Mouse (Mus musculus) ES-CJ7 (cell line): Measurements from ENCODE around the gene Adgra1.

Experiments used
- DNase-seq: peaks from one replicate; pipeline ENCODE4 v3.0.0; 2011; ENCODE audit warnings: low read depth, low spot score

Gene Adgra1

GRCm38 (mm10) chr7:139834036-139834435 lies at the start of gene Adgra1:
TSS of gene Adgra1 (plus strand) at chr7:139834174.
- peak; percentile 61 for DNase-seq

- DNase-seq = no peak
Measured at GRCm38 (mm10) chr7:139787382-139787781, 46.6 kb upstream of the Adgra1 start.

- DNase-seq = no peak
Measured at GRCm38 (mm10) chr7:139788927-139789326, 45.0 kb upstream of the Adgra1 start.

- no peak for DNase-seq
Measured at GRCm38 (mm10) chr7:139789718-139790117, 44.3 kb upstream of the Adgra1 start.

GRCm38 (mm10) chr7:139791601-139792000 lies 42.4 kb upstream of the Adgra1 start:
- DNase-seq = no peak

DNA sequence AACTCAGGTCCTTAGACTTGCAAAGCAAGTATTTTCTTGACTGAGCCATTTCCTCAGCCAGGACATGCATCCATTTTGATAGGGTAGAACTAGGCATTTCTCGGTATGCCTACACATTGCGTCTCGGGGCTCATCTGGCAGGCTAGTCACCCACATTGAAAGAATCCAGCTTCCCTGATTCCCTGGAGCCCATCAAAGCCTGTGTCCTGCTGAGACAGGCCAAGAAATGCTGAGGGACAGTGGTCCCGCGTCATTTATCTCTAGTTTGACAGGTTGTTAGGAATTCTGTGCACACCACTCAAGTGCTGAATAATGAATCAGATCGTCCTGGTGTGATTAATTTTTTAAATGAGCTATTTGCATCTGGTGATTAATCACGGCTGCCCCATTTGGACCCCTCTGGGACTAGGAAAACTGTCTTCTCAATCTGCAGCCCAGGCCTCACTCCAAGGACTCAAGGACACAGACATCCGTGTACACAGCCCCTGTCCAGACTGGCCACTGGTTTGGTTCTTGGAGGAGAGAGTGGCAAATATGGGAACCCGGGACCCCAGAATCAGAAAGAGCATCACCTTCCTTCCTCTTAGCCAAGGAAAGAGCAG lies 38.9 kb upstream of the Adgra1 start:
- no peak for DNase-seq

DNA sequence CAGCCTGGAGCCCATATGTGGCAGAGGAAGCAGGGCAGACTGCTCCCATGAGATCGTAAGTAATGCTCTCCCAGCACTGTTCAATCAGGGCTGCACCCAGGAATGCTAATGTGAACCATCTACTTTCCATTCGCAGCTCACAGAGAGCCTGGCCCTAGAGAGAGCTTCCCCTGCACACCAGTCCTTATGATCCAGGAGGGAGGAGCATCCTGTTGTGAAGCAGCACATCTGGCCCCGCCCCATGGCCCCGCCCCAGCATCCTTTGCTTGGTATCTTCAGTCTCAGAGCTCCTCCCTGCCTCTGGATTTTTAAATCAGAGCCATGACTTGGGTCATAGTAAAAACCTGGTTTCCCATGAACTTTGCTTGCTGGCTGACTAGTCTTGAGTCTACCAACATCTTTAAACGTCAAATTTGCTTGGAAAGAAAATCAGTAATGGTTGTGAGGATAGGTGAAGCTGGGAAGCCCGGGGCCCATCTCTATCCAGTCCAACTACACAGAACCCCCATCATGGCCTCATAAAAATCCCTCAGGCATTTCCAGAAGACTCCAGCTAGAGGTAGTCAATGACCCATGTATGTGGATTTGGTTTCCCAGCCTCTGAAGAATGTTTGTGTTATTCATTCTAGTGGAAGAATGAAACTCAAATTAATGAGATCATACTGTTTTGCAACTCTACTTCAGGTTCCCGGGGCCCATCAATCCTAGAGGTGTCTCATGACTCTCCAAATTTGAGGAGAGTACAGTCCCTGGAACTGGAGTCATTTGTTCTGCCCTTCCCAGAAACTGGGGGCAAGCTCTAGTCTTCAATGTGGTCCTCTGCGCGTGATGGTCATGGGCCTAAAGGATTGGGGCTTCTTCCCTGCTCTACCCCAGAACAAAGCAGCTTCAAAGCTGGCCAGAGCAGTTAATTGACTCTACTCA lies 36.5 kb upstream of the Adgra1 start:
- peak; percentile 55 for DNase-seq

- peak; percentile 29 for DNase-seq
Measured at GRCm38 (mm10) chr7:139806175-139806601, 27.8 kb upstream of the Adgra1 start.

GRCm38 (mm10) chr7:139810036-139810435 lies 23.9 kb upstream of the Adgra1 start:
- DNase-seq = no peak

DNA sequence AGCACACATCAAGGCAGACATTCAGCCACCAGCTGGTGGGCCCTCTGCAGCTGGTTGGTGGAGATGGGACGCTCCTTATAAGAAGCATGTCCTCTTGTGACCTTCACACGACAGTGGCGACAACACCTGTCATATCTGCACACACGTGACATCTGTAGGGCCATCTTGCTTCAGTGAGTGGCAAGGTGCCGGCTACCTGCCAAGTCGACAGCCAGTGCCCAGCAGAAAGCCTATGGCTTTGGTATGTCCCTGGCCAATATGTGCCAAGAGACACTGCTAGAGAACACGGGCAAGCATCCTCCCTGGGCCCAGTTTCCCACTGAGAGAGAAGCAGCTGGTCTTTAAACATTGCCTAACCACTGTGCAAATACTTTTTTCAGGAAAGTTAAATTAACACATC lies 22.3 kb upstream of the Adgra1 start:
- DNase-seq = no peak

GRCm38 (mm10) chr7:139813577-139814207 lies 20.3 kb upstream of the Adgra1 start:
- no peak for DNase-seq

GRCm38 (mm10) chr7:139822301-139823010 lies 11.5 kb upstream of the Adgra1 start:
- DNase-seq = no peak

- peak; percentile 39 for DNase-seq
Measured at GRCm38 (mm10) chr7:139827687-139828086, 6.3 kb upstream of the Adgra1 start.

DNA sequence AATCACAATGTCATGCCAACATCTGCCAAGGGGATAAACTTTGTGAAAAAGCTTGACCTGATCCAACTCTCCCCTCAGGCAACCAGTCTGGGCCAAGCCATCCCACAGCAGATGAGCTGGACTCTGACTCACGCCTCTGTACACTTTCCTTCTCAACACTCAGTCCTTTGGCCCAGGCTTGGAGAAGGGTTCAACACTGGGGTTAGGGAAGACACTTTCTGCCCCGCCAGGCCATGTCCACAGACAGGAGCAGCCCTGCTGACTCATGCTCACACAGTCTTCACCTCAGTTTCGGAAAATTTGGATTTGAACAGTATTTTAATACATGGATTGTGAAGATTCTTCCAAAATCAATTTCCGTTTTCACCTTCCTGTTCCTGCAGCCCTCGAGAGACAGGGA lies 442 bp upstream of the Adgra1 start:
- no peak for DNase-seq

GRCm38 (mm10) chr7:139835140-139836131 lies 1.5 kb downstream of the Adgra1 start:
- no peak for DNase-seq

GRCm38 (mm10) chr7:139840443-139841168 lies 6.6 kb downstream of the Adgra1 start:
- no peak for DNase-seq

- DNase-seq = no peak
Measured at GRCm38 (mm10) chr7:139842397-139842796, 8.4 kb downstream of the Adgra1 start.

GRCm38 (mm10) chr7:139843140-139843539 lies 9.2 kb downstream of the Adgra1 start:
- peak; percentile 19 for DNase-seq

DNA sequence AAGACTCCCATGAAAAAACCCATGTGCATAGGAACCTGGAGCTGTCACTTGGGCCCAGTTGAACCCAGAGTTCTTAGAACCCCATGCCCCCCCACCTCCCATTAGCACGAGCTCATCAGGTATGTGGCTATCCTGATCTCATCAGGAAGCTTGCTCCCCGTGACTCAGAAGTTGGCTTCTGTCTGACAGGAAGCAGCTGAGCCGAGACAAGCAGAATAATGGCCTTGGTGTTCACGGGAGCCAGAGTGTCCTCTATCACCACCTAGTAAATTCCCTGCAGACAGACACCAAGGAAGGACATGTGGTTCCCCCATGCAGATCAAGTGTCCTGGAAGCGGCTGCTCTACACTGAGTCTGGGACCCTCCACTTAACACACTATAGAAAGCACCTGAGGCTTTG lies 9.8 kb downstream of the Adgra1 start:
- no peak for DNase-seq

- DNase-seq = no peak
Measured at GRCm38 (mm10) chr7:139845101-139845500, 11.1 kb downstream of the Adgra1 start.
